Mouse (Mus musculus) CD4-positive naive resting alpha-beta T cell, adult 57 days (primary cell): ENCODE results near the gene Mtmr10. TPM values are rescaled to one million over a fixed set of nuclear protein-coding genes. Genes with fewer than 3 reads are reported as not detected.

Experiments used
- total RNA-seq: library from RNA; stranded (reverse); gene quantifications from one replicate; pipeline ENCODE4 v1.2.4, GENCODE M21; 2023

Gene Mtmr10
- total RNA-seq, result 25.4 TPM

GRCm38 (mm10) chr7:64287414-64288091 lies at the start of gene Mtmr10:
Gene Mtmr10, plus strand, starts transcription at chr7:64287653.

GRCm38 (mm10) chr7:64373830-64374562 lies 86.5 kb downstream of the Mtmr10 start, which contains the start of gene Fan1:
Gene Fan1, minus strand, starts transcription at chr7:64374095.

Other genes with a start within 250 kb of the Mtmr10 start
- 5.1 TPM for gene Trpm1, start 133.8 kb upstream of the Mtmr10 start, total RNA-seq
- 14.3 TPM for gene Fan1, start 86.4 kb downstream of the Mtmr10 start, total RNA-seq
- 56.4 TPM for gene Mphosph10, start 104.6 kb downstream of the Mtmr10 start, total RNA-seq
- 12.1 TPM for gene Mcee, start 105.0 kb downstream of the Mtmr10 start, total RNA-seq
- not detected for gene Apba2, start 214.1 kb downstream of the Mtmr10 start, total RNA-seq